Mouse (Mus musculus): ENCODE results near the gene Gm9964. TPM values are rescaled to one million over a fixed set of nuclear protein-coding genes. Genes with fewer than 3 reads are reported as not detected.
"Not testable (repeated sequence)": the region's sequence is repeated elsewhere in the genome, so short reads cannot be mapped to it uniquely, and the experiment has no call there.

Gm9964 gene
- polyA plus RNA-seq, 1 experiment from 2014 or later: not detected

- no peak for ATAC-seq (ENCODE audit: low FRiP score, low read depth)
- no peak overlapping the region for H3K4me3 ChIP-seq
Observed at GRCm38 (mm10) chr11:79319807-79320206, 23.1 kb upstream of the Gm9964 start.

GRCm38 (mm10) chr11:79316807-79317345, 20.2 kb upstream of the Gm9964 start:
- WGBS: 77% methylated on average over 8 of the region's 8 CpGs
- H3K27me3 ChIP-seq (replicated peaks): no peaks in the 10 kb centered on the region
- H3K9ac ChIP-seq: no peak overlapping the region
- no peaks in the 10 kb centered on the region for H3K36me3 ChIP-seq
- no peak overlapping the region for H3K27ac ChIP-seq
- no peak overlapping the region for H3K4me2 ChIP-seq (replicated peaks)
- H3K4me1 ChIP-seq: no peaks in the 10 kb centered on the region
- H3K9me3 ChIP-seq: no peaks in the 10 kb centered on the region
- no peak for ATAC-seq (ENCODE audit: low FRiP score, low read depth)
- no peak overlapping the region for H3K4me3 ChIP-seq

More at GRCm38 (mm10) chr11:79319807-79320206, 23.1 kb upstream of the Gm9964 start:
- WGBS: 86% methylated on average over 7 of the region's 7 CpGs
- H3K27me3 ChIP-seq (replicated peaks): no peaks in the 10 kb centered on the region
- no peak overlapping the region for H3K4me2 ChIP-seq (replicated peaks)
- no peaks in the 10 kb centered on the region for H3K4me1 ChIP-seq
- H3K36me3 ChIP-seq: no peaks in the 10 kb centered on the region
- H3K27ac ChIP-seq: no peak overlapping the region
- H3K9me3 ChIP-seq: no peaks in the 10 kb centered on the region
- H3K9ac ChIP-seq: no peak overlapping the region

- WGBS: 89% methylated on average over 5 of the region's 5 CpGs
- Histone ChIP-seq H3K27me3 (replicated peaks) (no peaks in the 10 kb centered on the region), H3K4me1 (peaks cover 25% of the 10 kb centered on the region), H3K27ac (no peak overlapping the region), H3K9me3 (no peaks in the 10 kb centered on the region), H3K4me2 (replicated peaks) (no peak overlapping the region), H3K36me3 (no peaks in the 10 kb centered on the region), H3K4me3 (no peak overlapping the region), H3K9ac (no peak overlapping the region)
- ATAC-seq (ENCODE audit: low FRiP score, low read depth): no peak
Observed at GRCm38 (mm10) chr11:79310467-79310866, 13.8 kb upstream of the Gm9964 start.

GRCm38 (mm10) chr11:79307560-79308200, 11.0 kb upstream of the Gm9964 start:
- Histone ChIP-seq H3K36me3 (no peaks in the 10 kb centered on the region), H3K27ac (no peak overlapping the region), H3K27me3 (replicated peaks) (no peaks in the 10 kb centered on the region), H3K9me3 (no peaks in the 10 kb centered on the region), H3K4me1 (peaks cover 25% of the 10 kb centered on the region), H3K4me3 (no peak overlapping the region), H3K9ac (no peak overlapping the region), H3K4me2 (replicated peaks) (no peak overlapping the region)
- WGBS: 41% methylated on average over 9 of the region's 9 CpGs
- no peak for ATAC-seq (ENCODE audit: low FRiP score, low read depth)

GRCm38 (mm10) chr11:79306996-79307395, 10.3 kb upstream of the Gm9964 start:
- H3K27ac ChIP-seq: peak overlapping the region; percentile 28; the same call in 1 of the 2 replicates
- H3K4me3 ChIP-seq: no peak overlapping the region
- ATAC-seq (ENCODE audit: low FRiP score, low read depth): peak; percentile 48; the same call in 1 of the 2 replicates
- H3K4me1 ChIP-seq: peaks cover 25% of the 10 kb centered on the region
- H3K4me2 ChIP-seq (replicated peaks): peak overlapping the region; percentile 30; the same call in 1 of the 2 replicates
- no peaks in the 10 kb centered on the region for H3K36me3 ChIP-seq
- H3K9ac ChIP-seq: peak overlapping the region; percentile 17; the same call in 1 of the 2 replicates
- H3K9me3 ChIP-seq: no peaks in the 10 kb centered on the region
- WGBS: 8% methylated on average over 10 of the region's 10 CpGs
- H3K27me3 ChIP-seq (replicated peaks): no peaks in the 10 kb centered on the region

GRCm38 (mm10) chr11:79306510-79306909, 9.8 kb upstream of the Gm9964 start:
- peaks cover 25% of the 10 kb centered on the region for H3K4me1 ChIP-seq
- ATAC-seq (ENCODE audit: low FRiP score, low read depth): peak; percentile 50; the same call in 1 of the 2 replicates
- no peaks in the 10 kb centered on the region for H3K9me3 ChIP-seq
- no peaks in the 10 kb centered on the region for H3K27me3 ChIP-seq (replicated peaks)
- no peak overlapping the region; the same call in 1 of the 2 replicates for H3K4me2 ChIP-seq (replicated peaks)
- WGBS: 18% methylated on average over 7 of the region's 7 CpGs
- H3K4me3 ChIP-seq: no peak overlapping the region
- peak overlapping the region; percentile 17; the same call in 1 of the 2 replicates for H3K9ac ChIP-seq
- no peaks in the 10 kb centered on the region for H3K36me3 ChIP-seq
- H3K27ac ChIP-seq: peak overlapping the region; percentile 28; the same call in 1 of the 2 replicates

- Histone ChIP-seq H3K9me3 (no peaks in the 10 kb centered on the region), H3K27me3 (replicated peaks) (no peaks in the 10 kb centered on the region), H3K4me2 (replicated peaks) (no peak overlapping the region), H3K27ac (no peak overlapping the region), H3K4me3 (no peak overlapping the region), H3K36me3 (no peaks in the 10 kb centered on the region), H3K4me1 (peaks cover 25% of the 10 kb centered on the region), H3K9ac (no peak overlapping the region)
- no peak for ATAC-seq (ENCODE audit: low FRiP score, low read depth)
- 80% methylated on average over 9 of the region's 9 CpGs for WGBS
Observed at GRCm38 (mm10) chr11:79305697-79306340, 9.1 kb upstream of the Gm9964 start.

GRCm38 (mm10) chr11:79304245-79304644, 7.5 kb upstream of the Gm9964 start:
- not testable (repeated sequence) for H3K9me3 ChIP-seq; H3K27me3 ChIP-seq (replicated peaks); H3K4me3 ChIP-seq; H3K27ac ChIP-seq; H3K36me3 ChIP-seq; ATAC-seq (ENCODE audit: low FRiP score, low read depth); H3K9ac ChIP-seq; H3K4me2 ChIP-seq (replicated peaks)
- H3K4me1 ChIP-seq: peaks cover 25% of the 10 kb centered on the region
- 91% methylated on average over 4 of the region's 4 CpGs for WGBS

- no peaks in the 10 kb centered on the region for H3K36me3 ChIP-seq
- H3K9ac ChIP-seq: no peak overlapping the region
- H3K4me1 ChIP-seq: peaks cover 19% of the 10 kb centered on the region
- no peak overlapping the region for H3K4me2 ChIP-seq (replicated peaks)
- H3K9me3 ChIP-seq: no peaks in the 10 kb centered on the region
- H3K27me3 ChIP-seq (replicated peaks): no peaks in the 10 kb centered on the region
- WGBS: 87% methylated on average over 6 of the region's 6 CpGs
- no peak overlapping the region for H3K27ac ChIP-seq
- no peak overlapping the region for H3K4me3 ChIP-seq
- no peak for ATAC-seq (ENCODE audit: low FRiP score, low read depth)
Observed at GRCm38 (mm10) chr11:79303109-79303508, 6.4 kb upstream of the Gm9964 start.

- Histone ChIP-seq H3K4me3 (no peak overlapping the region), H3K9me3 (no peaks in the 10 kb centered on the region), H3K9ac (no peak overlapping the region), H3K27me3 (replicated peaks) (no peaks in the 10 kb centered on the region), H3K27ac (no peak overlapping the region), H3K4me1 (no peaks in the 10 kb centered on the region), H3K4me2 (replicated peaks) (no peak overlapping the region), H3K36me3 (no peaks in the 10 kb centered on the region)
- 79% methylated on average over 9 of the region's 9 CpGs for WGBS
- ATAC-seq (ENCODE audit: low FRiP score, low read depth): no peak
Observed at GRCm38 (mm10) chr11:79299719-79300431, 3.2 kb upstream of the Gm9964 start.

- 44% methylated on average over 1 of the region's 1 CpGs for WGBS
- ATAC-seq (ENCODE audit: low FRiP score, low read depth): no peak
- Histone ChIP-seq H3K36me3 (no peaks in the 10 kb centered on the region), H3K27ac (no peak overlapping the region), H3K4me2 (replicated peaks) (no peak overlapping the region), H3K9me3 (no peaks in the 10 kb centered on the region), H3K4me1 (no peaks in the 10 kb centered on the region), H3K27me3 (replicated peaks) (no peaks in the 10 kb centered on the region), H3K9ac (no peak overlapping the region), H3K4me3 (no peak overlapping the region)
Observed at GRCm38 (mm10) chr11:79296167-79296566, 539 bp downstream of the Gm9964 start.

GRCm38 (mm10) chr11:79293971-79294370, 2.7 kb downstream of the Gm9964 start:
- Histone ChIP-seq H3K27me3 (replicated peaks) (no peaks in the 10 kb centered on the region), H3K4me1 (no peaks in the 10 kb centered on the region), H3K4me2 (replicated peaks) (no peak overlapping the region), H3K4me3 (no peak overlapping the region), H3K27ac (no peak overlapping the region), H3K36me3 (no peaks in the 10 kb centered on the region), H3K9me3 (no peaks in the 10 kb centered on the region), H3K9ac (no peak overlapping the region)
- no peak for ATAC-seq (ENCODE audit: low FRiP score, low read depth)
- WGBS: 8% methylated on average over 1 of the region's 1 CpGs

Measured in neural tube, embryonic 12.5 days (tissue).